Mouse (Mus musculus) liver, adult (tissue): ENCODE measurements around the gene Tmcc2.

Source experiments
- GATA4 ChIP-seq: IDR thresholded peaks from 2 replicates; pipeline ENCODE4 v1.6.1; 2014; ENCODE audit warnings: mild to moderate bottlenecking, low read length; ENCODE audit not compliant: insufficient replicate concordance

The Tmcc2 gene

GRCm38 (mm10) chr1:132380550-132381100 lies 10.5 kb downstream of the Tmcc2 start:
- no peak for TF ChIP-seq GATA4

GRCm38 (mm10) chr1:132377811-132378210 lies 13.3 kb downstream of the Tmcc2 start:
- TF ChIP-seq GATA4: no peak

- no peak for TF ChIP-seq GATA4
Observed at GRCm38 (mm10) chr1:132377055-132377365, 14.1 kb downstream of the Tmcc2 start.

- no peak for TF ChIP-seq GATA4
Observed at GRCm38 (mm10) chr1:132376211-132377054, 14.6 kb downstream of the Tmcc2 start.

- TF ChIP-seq GATA4: no peak
Observed at GRCm38 (mm10) chr1:132375256-132375655, 15.8 kb downstream of the Tmcc2 start.

GRCm38 (mm10) chr1:132374873-132375244 lies 16.2 kb downstream of the Tmcc2 start:
- no peak for TF ChIP-seq GATA4

- peak; percentile 97 for TF ChIP-seq GATA4
Observed at GRCm38 (mm10) chr1:132374140-132374872, 16.8 kb downstream of the Tmcc2 start.

GRCm38 (mm10) chr1:132372896-132373534 lies 18.1 kb downstream of the Tmcc2 start:
- TF ChIP-seq GATA4: no peak

GRCm38 (mm10) chr1:132372354-132372753 lies 18.7 kb downstream of the Tmcc2 start:
- no peak for TF ChIP-seq GATA4

GRCm38 (mm10) chr1:132371298-132372081 lies 19.6 kb downstream of the Tmcc2 start:
- TF ChIP-seq GATA4: no peak

GRCm38 (mm10) chr1:132370681-132371173 lies 20.4 kb downstream of the Tmcc2 start:
- TF ChIP-seq GATA4: no peak

- peak; percentile 60 for TF ChIP-seq GATA4
Observed at GRCm38 (mm10) chr1:132367692-132368506, 23.2 kb downstream of the Tmcc2 start.

- TF ChIP-seq GATA4: no peak
Observed at GRCm38 (mm10) chr1:132366937-132367336, 24.1 kb downstream of the Tmcc2 start.

- no peak for TF ChIP-seq GATA4
Observed at GRCm38 (mm10) chr1:132366235-132366634, 24.8 kb downstream of the Tmcc2 start.

GRCm38 (mm10) chr1:132365645-132366044 lies 25.4 kb downstream of the Tmcc2 start:
- no peak for TF ChIP-seq GATA4
